Mouse (Mus musculus) G1E (cell line): Measurements from ENCODE around the gene Rdh16.

Experiments
- CTCF ChIP-seq: IDR thresholded peaks from 2 replicates; pipeline ENCODE4 v1.5.1; 2012; ENCODE audit warnings: low read depth, low read length, inconsistent platforms, mixed read lengths
- GATA1 ChIP-seq: IDR thresholded peaks from 2 replicates; pipeline ENCODE4 v1.6.1; 2012; ENCODE audit warnings: borderline replicate concordance, low read length, inconsistent platforms, mixed read lengths
- GATA2 ChIP-seq: IDR thresholded peaks from 2 replicates; pipeline ENCODE4 v1.6.1; 2012; ENCODE audit warnings: low read depth, low read length, inconsistent platforms, borderline replicate concordance
- TAL1 ChIP-seq: conservative IDR thresholded peaks from 2 replicates; pipeline ENCODE4 v1.6.1; 2012; ENCODE audit warnings: low read depth, low read length, inconsistent platforms, mixed read lengths

- TF ChIP-seq CTCF, result no peak
- TF ChIP-seq TAL1, result no peak
- TF ChIP-seq GATA2, result no peak
- TF ChIP-seq GATA1, result no peak
Observed at GRCm38 (mm10) chr10:127755246-127755645, 45.7 kb upstream of the Rdh16 start.
